Mouse (Mus musculus) layer of hippocampus, adult 8-10 months (tissue): ENCODE measurements around the gene Schip1. TPM values are rescaled to one million over a fixed set of nuclear protein-coding genes. Genes with fewer than 3 reads are reported as not detected.

Experiments
- DNase-seq, 2 experiments: peaks; one replicate each; pipeline ENCODE4 v3.0.0; 2022; ENCODE audit warnings: low spot score in 2 of 2
- total RNA-seq, 4 experiments: library from RNA; stranded (reverse); gene quantifications; 2 replicates each; pipeline ENCODE4 v1.2.4; 2022

Schip1 gene
- total RNA-seq, 4 experiments from 2014 or later: 220 to 285 (median 244) TPM

GRCm38 (mm10) chr3:68576948-68577347, 512.3 kb downstream of the Schip1 start:
- DNase-seq: no peak

- no peak for DNase-seq
These were observed 517.0 kb downstream of the Schip1 start for GRCm38 (mm10) chr3:68581591-68581990.

DNA sequence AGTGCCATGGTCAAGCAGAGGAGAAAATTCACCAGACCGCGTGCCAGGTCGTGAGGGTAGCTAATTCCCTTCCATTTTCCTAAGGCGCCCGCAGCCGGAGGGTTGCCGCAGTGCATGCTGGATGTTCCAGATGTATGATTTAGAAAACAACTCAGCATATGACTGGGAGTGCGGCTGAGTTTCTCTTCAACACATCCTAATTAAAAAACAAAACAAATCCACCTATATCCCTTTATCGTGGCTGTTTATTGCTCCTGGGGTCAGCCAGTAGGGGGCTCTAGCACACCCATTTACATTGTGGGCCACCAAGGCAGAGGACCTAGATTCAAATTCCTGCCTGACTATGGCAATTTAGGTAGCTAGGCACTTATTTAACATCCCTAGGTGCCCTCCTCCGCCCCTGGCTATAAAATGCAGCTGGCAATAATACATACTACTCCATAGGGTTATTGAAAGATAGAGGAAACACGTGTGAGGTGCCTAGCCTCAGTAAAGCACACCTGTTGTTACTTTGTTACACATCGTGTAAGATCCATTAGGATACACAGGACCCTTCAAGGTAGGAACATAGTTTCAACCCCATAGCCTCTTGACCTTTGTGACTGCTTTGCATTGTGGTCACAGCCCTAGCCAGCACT, 517.6 kb downstream of the Schip1 start:
- no peak for DNase-seq

DNA sequence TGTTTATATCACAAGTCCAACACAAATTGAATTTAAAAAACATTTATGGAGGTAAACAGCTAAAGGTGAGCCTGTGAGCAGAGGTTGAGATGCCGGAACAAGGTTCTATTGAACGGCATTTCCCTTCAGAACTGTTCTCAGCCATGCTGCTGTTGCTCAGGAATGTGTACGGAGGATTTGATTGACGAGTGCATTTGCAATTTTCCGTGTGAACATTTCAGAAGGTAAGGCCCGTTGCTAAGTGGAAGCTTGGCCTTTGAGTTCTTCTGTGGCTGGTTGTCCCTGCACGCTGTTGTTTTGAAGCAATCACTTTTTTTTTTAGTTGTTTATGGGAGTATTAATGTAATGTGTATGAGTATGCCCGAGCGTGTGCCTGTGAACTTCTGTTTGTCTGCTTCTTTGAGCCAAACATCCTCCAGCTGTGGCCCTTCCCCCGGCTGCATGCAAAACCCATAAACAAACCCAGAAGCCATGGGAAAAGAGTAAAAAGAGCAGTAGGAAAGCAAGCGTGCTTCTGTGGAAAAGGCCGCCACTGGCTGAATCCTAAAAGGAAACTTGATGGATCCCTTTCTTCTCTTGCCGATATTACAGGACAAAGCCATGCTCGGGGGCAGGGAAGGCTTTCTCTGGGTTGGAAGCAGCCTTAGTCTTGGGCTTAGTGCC, 518.6 kb downstream of the Schip1 start:
- no peak for DNase-seq

- no peak for DNase-seq
These were observed 519.3 kb downstream of the Schip1 start for GRCm38 (mm10) chr3:68583771-68584511.

DNA sequence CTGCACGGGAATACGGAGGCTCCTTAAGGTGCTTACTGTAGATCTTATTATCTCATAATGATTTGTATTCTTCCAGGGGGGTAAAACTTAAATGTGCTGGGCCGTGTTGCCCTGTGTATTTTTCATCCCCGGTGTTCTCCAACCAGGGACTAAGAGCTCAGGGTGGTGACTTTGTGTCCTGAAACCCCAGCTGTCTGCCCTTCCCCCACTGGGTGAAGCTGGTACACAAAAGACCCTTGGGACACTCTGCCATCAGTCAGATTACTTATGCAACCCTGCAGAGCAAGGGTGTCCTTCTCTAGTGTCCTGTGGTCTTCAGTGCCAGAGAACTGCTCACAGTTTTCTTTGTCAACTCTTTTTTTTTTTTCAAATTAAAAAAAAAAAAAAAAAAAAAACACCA, 520.6 kb downstream of the Schip1 start:
- no peak for DNase-seq

DNA sequence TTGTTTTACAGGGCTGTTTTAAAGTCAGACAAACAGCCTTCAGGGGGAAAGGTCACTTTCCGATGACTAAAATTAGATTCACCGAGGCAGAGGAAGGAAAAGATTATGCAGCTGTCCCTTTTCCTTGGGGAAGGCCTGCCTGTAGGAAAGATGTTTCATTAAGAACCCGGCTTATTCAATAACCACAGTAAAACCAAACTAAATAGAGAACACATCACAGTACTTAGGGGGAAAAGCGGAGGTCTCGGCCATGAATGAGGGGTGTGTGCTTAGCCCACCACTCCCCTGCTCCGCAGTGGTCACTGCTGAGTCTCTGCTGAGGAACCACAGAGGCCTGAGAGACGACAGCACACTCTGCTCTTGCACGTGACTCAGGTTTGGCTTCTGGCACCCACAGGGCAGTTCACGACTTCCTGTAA, 522.1 kb downstream of the Schip1 start:
- DNase-seq: no peak

DNA sequence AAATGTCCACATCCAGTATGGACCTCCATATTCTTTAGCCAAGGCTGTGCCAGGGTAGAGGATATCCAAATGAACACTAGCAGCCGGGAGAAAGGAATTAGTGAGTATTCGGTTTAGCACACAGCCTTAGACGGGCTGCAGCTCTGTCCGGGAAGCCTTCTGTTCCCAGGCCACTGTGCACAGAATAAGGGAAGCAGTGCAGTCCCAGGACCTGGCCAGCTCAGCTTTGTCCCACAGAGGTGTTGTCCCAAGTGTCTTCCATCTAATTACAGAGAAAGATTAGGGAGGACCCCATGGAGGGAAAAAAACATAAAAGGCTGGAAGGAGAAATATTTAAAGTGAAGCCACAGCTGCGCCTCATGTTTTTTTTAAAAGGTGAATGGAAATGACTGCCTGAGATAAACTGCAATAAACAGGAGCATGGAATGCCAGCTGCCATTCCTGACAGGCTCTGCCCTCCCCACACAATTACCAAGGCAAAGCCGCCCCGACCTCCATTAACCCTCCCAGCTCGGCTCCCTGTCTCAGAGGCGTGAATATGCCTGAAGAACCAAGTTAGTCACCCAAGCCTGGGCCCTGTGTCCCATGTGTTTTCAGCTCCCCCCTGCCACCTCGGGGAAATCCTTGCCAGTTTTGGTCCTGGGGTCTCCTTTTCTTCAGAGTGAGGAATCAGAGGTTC, 523.1 kb downstream of the Schip1 start:
- no peak for DNase-seq

GRCm38 (mm10) chr3:68589220-68589840, 524.7 kb downstream of the Schip1 start:
- DNase-seq: no peak

DNA sequence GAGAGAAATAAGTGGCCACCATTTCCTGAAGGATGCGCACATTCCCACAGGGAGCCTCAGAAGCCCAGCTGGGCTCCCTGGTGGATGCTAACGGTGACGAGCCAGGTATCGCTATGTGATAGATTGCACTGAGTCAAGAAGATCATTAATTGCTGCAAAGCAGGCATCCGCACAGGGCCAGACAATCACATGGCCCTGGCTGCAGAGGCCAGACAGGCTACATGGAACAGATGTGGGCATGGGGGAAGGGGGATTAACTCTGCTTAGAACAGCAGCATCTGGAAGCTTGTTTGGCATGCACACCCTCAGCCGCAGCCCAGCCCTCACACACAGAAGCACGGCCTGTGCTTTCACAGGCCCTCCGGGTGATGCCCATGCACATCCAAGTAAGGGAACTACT, 525.8 kb downstream of the Schip1 start:
- DNase-seq: no peak

DNA sequence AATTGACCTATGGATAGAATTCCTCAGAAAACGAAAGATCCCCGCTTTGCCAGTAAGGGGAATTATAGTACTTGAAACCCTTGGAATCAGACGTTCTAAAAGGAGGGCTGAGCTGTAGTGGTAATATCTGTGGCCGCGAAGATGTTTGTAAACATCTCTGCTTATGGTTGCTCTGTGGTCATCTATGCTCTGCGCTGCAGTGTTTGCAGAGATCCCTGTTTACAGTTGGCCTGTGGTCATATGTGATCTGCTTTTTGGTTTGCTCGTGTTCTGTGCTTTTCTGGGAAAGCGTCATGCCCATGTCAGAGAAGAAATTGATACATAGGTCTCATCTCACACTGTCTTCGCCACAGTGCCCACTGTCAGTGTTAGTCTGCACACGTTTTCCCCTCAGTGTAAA, 528.0 kb downstream of the Schip1 start:
- DNase-seq: no peak

GRCm38 (mm10) chr3:68593073-68593867, 528.7 kb downstream of the Schip1 start:
- DNase-seq: no peak

DNA sequence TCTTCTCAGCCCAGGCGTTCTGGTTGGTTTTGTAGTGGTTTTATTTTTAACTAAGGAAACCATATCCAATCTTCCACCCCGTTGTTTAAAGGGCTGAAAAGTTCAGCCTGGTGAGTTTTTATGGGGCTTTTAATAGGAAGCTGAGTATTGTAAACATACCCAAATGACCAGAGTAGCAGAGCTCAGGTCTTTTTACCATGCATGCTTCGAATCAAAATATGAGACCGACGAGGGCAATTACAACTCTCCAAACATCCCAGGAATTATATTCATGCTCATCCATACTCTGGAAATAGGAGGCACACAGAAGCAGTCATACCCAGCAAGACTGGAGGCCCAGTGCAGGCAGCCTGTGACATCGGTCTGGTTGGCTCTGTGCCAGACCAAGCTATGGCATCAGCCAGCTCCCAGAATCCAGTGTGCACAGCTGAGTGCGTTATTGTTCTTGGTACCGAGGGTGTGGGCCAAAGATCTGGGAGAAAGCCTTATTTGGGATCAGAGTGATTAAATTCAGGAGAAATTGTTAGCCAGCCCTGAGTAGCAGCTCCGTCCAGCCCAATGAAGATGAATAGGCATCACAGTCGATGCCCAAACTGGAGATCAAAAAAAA, 530.8 kb downstream of the Schip1 start:
- DNase-seq: no peak

- no peak for DNase-seq
These were observed 532.3 kb downstream of the Schip1 start for GRCm38 (mm10) chr3:68596938-68597337.

DNA sequence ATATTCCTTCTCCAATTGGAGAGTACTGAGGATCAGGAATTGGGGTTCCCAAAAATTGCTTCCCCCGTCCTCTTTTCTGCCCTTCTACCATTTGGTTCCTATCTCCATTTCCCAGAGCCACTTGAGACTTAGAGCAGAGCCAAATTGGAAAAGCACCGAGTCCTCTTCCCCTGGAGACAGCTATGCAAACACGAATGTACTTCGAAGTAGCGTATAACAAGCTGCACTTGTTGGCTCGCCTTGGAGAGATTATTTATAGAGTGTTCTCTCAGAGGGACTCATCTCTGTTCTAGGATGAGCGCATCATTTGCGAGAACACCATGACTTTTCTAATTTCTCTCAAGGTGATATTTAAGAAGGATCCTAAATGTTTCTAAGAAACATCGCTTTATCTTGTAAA, 538.3 kb downstream of the Schip1 start:
- DNase-seq: no peak

DNA sequence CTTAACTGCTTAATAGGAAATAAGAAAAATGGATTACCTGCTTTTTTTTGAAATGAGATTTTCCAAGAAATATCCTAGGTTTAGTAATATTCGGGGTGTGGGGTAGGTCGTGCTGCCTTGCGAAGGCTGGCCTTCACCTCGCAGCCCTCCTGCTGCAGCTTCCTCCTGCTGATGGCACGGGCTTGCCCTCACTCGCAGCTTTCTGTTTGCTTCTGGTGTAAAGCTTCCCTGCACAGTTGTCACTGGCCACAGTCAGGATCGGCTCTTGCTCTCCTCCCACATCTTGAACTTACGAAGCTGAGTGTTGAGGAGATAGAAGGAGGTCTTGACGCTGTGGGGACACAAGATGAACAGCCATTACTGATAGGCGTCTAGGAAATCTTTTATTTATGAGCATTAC, 539.9 kb downstream of the Schip1 start:
- no peak for DNase-seq

- DNase-seq: no peak
These were observed 540.4 kb downstream of the Schip1 start for GRCm38 (mm10) chr3:68604962-68605361.

- DNase-seq: no peak
These were observed 541.5 kb downstream of the Schip1 start for GRCm38 (mm10) chr3:68605942-68606603.

DNA sequence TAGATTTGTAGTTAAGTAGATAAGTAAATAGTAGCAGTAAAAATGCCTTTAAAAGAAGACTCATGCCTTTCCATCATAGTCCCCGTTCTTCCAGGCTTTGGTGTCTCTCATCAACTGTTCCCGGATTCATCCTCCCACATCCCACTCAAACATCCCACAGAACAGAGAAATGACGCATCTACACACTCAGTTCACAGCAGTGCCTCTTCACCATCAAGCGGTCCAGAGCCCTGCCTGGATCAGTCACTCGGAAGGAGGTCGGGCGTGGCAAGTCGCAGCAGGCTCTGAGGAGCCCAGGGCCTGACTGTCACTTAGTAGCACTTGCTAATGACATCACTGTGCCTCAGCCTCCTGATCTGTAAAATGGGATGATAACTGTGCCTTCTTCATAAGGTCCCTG, 542.1 kb downstream of the Schip1 start:
- no peak for DNase-seq

DNA sequence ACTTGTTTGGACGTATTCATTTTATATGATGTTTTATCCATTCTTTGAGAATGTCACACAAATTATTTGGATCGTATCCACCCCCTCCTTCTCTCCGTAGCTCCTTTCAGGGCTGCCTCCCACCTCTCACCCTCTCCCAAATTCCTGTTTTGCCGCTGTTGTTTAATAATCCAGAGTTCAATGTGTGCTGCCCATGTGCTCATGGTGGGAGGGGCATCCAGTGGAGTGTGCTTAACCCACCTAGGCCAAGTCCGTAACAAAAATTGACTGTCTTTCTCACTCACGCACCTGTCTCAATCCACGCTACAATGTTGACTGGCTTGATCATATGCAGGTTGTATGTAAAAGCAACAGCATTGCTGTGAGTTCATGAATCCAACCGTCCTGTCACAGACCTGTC, 542.7 kb downstream of the Schip1 start:
- no peak for DNase-seq
